8 mouse cellular contexts compared by ENCODE assay signal in genomic region chr2:4883009-4883704, GRCm38 (mm10). TPM values are rescaled to one million over a fixed set of nuclear protein-coding genes. Genes with fewer than 3 reads are reported as not detected.
DNase-seq lines count a peak whose midpoint lies in the region; ATAC-seq and TF ChIP-seq lines count a peak whose summit lies in the region.

No protein-coding gene starts in this region.

- H3K79me2 ChIP-seq in heart, adult 2 months (replicated peaks; ENCODE audit: control insufficient read depth, insufficient read depth, low read length): 0 out of 2 replicates have a peak, but pooled peaks cover 3% of the 10 kb centered on the region

- H3K4me1 ChIP-seq in heart, adult 2 months (ENCODE audit: control insufficient read depth, insufficient read depth, low read length): no peaks in the 10 kb centered on the region; the same call in 1 of the 2 replicates
- peaks cover 4 to 6% of the 10 kb centered on the region in 2 experiments; a peak in 1 of 4 replicates for H3K4me1 ChIP-seq in ES-E14 (ENCODE audit: control insufficient read depth in 2 of 2, insufficient read depth in 2 of 2, low read length in 2 of 2, poor library complexity in 1 of 2)
- peaks cover 28% of the 10 kb centered on the region for H3K4me1 ChIP-seq in forebrain, embryonic 13.5 days
- H3K4me1 ChIP-seq in liver, embryonic 13.5 days (replicated peaks): peaks cover 30% of the 10 kb centered on the region

- DNase-seq in heart, adult 2 months: no peak
- no peak for DNase-seq in heart, postnatal 25 days (ENCODE audit: low spot score)
- DNase-seq in ES-E14 (ENCODE audit: low read depth, low spot score): no peak
- no peak for DNase-seq in liver, embryonic 13.5 days
- DNase-seq in thymus, postnatal 14 days: peak; percentile 31
- DNase-seq in left cerebral cortex, postnatal 36 days (ENCODE audit: low spot score in 2 of 2): no peak
- DNase-seq in yolk sac, embryonic 10.5 days (ENCODE audit: low spot score): no peak

- peak overlapping the region; percentile 98 for H3K27ac ChIP-seq in heart, adult 2 months
- peak overlapping the region; percentile 14; the same call in 1 of the 2 replicates for H3K27ac ChIP-seq in ES-E14 (ENCODE audit: insufficient read depth, low read depth, low read length, poor library complexity, severe bottlenecking)
- peak overlapping the region; percentile 100 for H3K27ac ChIP-seq in forebrain, embryonic 13.5 days
- peak overlapping the region; percentile 93 for H3K27ac ChIP-seq in liver, embryonic 13.5 days

- no peaks in the 10 kb centered on the region for H3K9me3 ChIP-seq in ES-E14 (ENCODE audit: control insufficient read depth, insufficient read depth, low read depth, low read length)
- H3K9me3 ChIP-seq in forebrain, embryonic 13.5 days (replicated peaks): no peaks in the 10 kb centered on the region
- no peaks in the 10 kb centered on the region for H3K9me3 ChIP-seq in liver, embryonic 13.5 days (replicated peaks)

- H3K4me3 ChIP-seq in heart, adult 2 months: peak overlapping the region; percentile 88
- peak overlapping the region; percentile 69 to 85 for H3K4me3 ChIP-seq in ES-E14 (ENCODE audit: insufficient read depth in 1 of 2, low read depth in 1 of 2, low read length in 2 of 2, poor library complexity in 1 of 2, severe bottlenecking in 1 of 2)
- peak overlapping the region; percentile 92 for H3K4me3 ChIP-seq in forebrain, embryonic 13.5 days
- peak overlapping the region; percentile 93 for H3K4me3 ChIP-seq in liver, embryonic 13.5 days (replicated peaks)

- no peak overlapping the region for H3K9ac ChIP-seq in heart, adult 2 months (ENCODE audit: low read depth, low read length)
- peak overlapping the region; percentile 99; the same call in 1 of the 2 replicates for H3K9ac ChIP-seq in ES-E14 (ENCODE audit: insufficient read depth, low read depth, low read length, poor library complexity, severe bottlenecking)
- H3K9ac ChIP-seq in forebrain, embryonic 13.5 days: peak overlapping the region; percentile 98
- peak overlapping the region; percentile 97 for H3K9ac ChIP-seq in liver, embryonic 13.5 days

- no peak for ATAC-seq in forebrain, embryonic 13.5 days
- ATAC-seq in liver, embryonic 13.5 days (ENCODE audit: low read depth): no peak

- WGBS in heart, adult 2 months: 3% methylated on average over 18 of the region's 18 CpGs
- WGBS in forebrain, embryonic 13.5 days: 1% methylated on average over 18 of the region's 18 CpGs
- WGBS in liver, embryonic 13.5 days (ENCODE audit: insufficient replicate concordance): 3% methylated on average over 18 of the region's 18 CpGs

- no peaks in the 10 kb centered on the region for H3K27me3 ChIP-seq in heart, adult 2 months (ENCODE audit: control insufficient read depth, insufficient read depth, low read length)
- no peaks in the 10 kb centered on the region for H3K27me3 ChIP-seq in forebrain, embryonic 13.5 days
- H3K27me3 ChIP-seq in liver, embryonic 13.5 days: peaks cover 13% of the 10 kb centered on the region

- in situ Hi-C loops in ES-E14 (cut with MboI; ENCODE audit: low sequenced_read_pairs in 2 of 2, unreplicated experiment in 2 of 2): no loop called here

- TF ChIP-seq EP300 in heart, adult 2 months (IDR thresholded peaks at IDR 0.05; ENCODE audit: insufficient read depth, low read depth, low read length): no peak

- H3K36me3 ChIP-seq in heart, adult 2 months (ENCODE audit: control insufficient read depth, insufficient read depth, low read length): no peaks in the 10 kb centered on the region
- H3K36me3 ChIP-seq in ES-E14 (ENCODE audit: control insufficient read depth, insufficient read depth, low read length, poor library complexity, severe bottlenecking): peaks cover 21% of the 10 kb centered on the region; the same call in 1 of the 2 replicates
- peaks cover 40% of the 10 kb centered on the region for H3K36me3 ChIP-seq in forebrain, embryonic 13.5 days (ENCODE audit: poor library complexity, severe bottlenecking)
- peaks cover 38% of the 10 kb centered on the region for H3K36me3 ChIP-seq in liver, embryonic 13.5 days

- TF ChIP-seq CTCF in heart, adult 2 months (IDR thresholded peaks at IDR 0.05): no peak

- TF ChIP-seq POLR2A in heart, adult 2 months (IDR thresholded peaks at IDR 0.05; ENCODE audit: insufficient read depth, low read depth, low read length): no peak

- peak overlapping the region; percentile 75 for H3K4me2 ChIP-seq in forebrain, embryonic 13.5 days
- peak overlapping the region; percentile 91 for H3K4me2 ChIP-seq in liver, embryonic 13.5 days

- intact Hi-C loops in heart, adult 2 months (cut with DNase I): loop anchor here (5.0 kb wide), 1 partner anchor 166 kb away; the partner anchor contains the start of gene Bend7
- intact Hi-C loops in heart, postnatal 25 days (cut with DNase I): loop anchor here (5.0 kb wide), 3 partner anchors 34 to 231 kb away; partner anchors contain the start of genes Bend7, Phyh and Prpf18
- intact Hi-C loops in left cerebral cortex, postnatal 36 days (cut with DNase I): no loop called here

TF ChIP-seq in ES-E14, 5 proteins besides CTCF, POLR2A, EP300 and RAD21:
- TF ChIP-seq CHD2 (IDR thresholded peaks at IDR 0.05; ENCODE audit: low read depth, low read length): no peak
- no peak for TF ChIP-seq ZC3H11A (IDR thresholded peaks at IDR 0.05; ENCODE audit: borderline replicate concordance, low read depth, low read length)

RNA-seq across cellular contexts. Expression of gene Sephs1, which starts 1.8 kb away (rescaled TPM):
- total RNA-seq in heart, adult 2 months (2021): 10 to 100 TPM; 12.2 to 12.8 TPM
- 8.6 and 14.6 TPM in 2 replicates for polyA plus RNA-seq in heart, adult 2 months (2012; rRNA removed)
- 10 to 100 TPM; 14.0 to 16.8 TPM for total RNA-seq in heart, postnatal 25 days (2021)
- total RNA-seq in ES-E14 (2012; rRNA removed): 37.9 and 39.5 TPM in 2 replicates
- polyA plus RNA-seq in forebrain, embryonic 13.5 days (2015; fragmentation: Nextera tagmentation; extraction: Ambion mirVana): 96.7 and 103 TPM in 2 replicates
- polyA plus RNA-seq in liver, embryonic 13.5 days (2015; fragmentation: Nextera tagmentation; extraction: Ambion mirVana): 33.2 and 39.6 TPM in 2 replicates
- total RNA-seq in left cerebral cortex, postnatal 36 days (2021): 10 to 100 TPM; 22.3 to 23.9 TPM

RNA-seq across cellular contexts. Expression of gene Phyh, which starts 35.7 kb away (rescaled TPM):
- total RNA-seq in heart, adult 2 months (2021): 100 to 1,000 TPM; 743 to 904 TPM
- 620 and 892 TPM in 2 replicates for polyA plus RNA-seq in heart, adult 2 months (2012; rRNA removed)
- total RNA-seq in heart, postnatal 25 days (2021): 100 to 1,000 TPM; 713 to 718 TPM
- total RNA-seq in ES-E14 (2012; rRNA removed): 15.0 and 22.0 TPM in 2 replicates
- polyA plus RNA-seq in forebrain, embryonic 13.5 days (2015; fragmentation: Nextera tagmentation; extraction: Ambion mirVana): 40.7 and 41.9 TPM in 2 replicates
- polyA plus RNA-seq in liver, embryonic 13.5 days (2015; fragmentation: Nextera tagmentation; extraction: Ambion mirVana): 47.6 and 61.5 TPM in 2 replicates
- total RNA-seq in left cerebral cortex, postnatal 36 days (2021): 100 to 1,000 TPM in 1 of 2 experiments, 10 to 100 TPM in 1; 90.4 to 104 TPM

Comparison
In these comparisons a context has a peak if more than half of its experiments do, and no peak if none do; other contexts are left out.
1. H3K27ac ChIP-seq: peak in every context shown above with its lines; median percentile 100 in forebrain, embryonic 13.5 days; 98 in heart, adult 2 months; 93 in liver, embryonic 13.5 days; 14 in ES-E14.
2. RNA of gene Phyh, which starts 35.7 kb away (total RNA-seq): 743 to 904 TPM in heart, adult 2 months and 713 to 718 TPM in heart, postnatal 25 days; 90.4 to 104 TPM in left cerebral cortex, postnatal 36 days and 15.0 to 22.0 TPM in ES-E14; every median in the first group is over 4 times any median in the second.
3. Peak in every context shown above with its lines, with median percentiles within 50 percentile points of each other: H3K4me3 ChIP-seq.